Mouse (Mus musculus): ENCODE data around the gene Gtf2f2.
"Not testable (repeated sequence)": the region's sequence is repeated elsewhere in the genome, so short reads cannot be mapped to it uniquely, and the experiment has no call there.

The Gtf2f2 gene

GRCm38 (mm10) chr14:75911968-75912367 lies 98.7 kb downstream of the Gtf2f2 start:
- no peak for DNase-seq

GRCm38 (mm10) chr14:75906931-75907330 lies 103.7 kb downstream of the Gtf2f2 start:
- no peak for DNase-seq

- DNase-seq = no peak
Observed at GRCm38 (mm10) chr14:75904972-75905371, 105.7 kb downstream of the Gtf2f2 start.

GRCm38 (mm10) chr14:75903131-75903530 lies 107.5 kb downstream of the Gtf2f2 start:
- no peak for DNase-seq

- DNase-seq = no peak
Observed at GRCm38 (mm10) chr14:75902013-75902412, 108.7 kb downstream of the Gtf2f2 start.

- DNase-seq = no peak
Observed at GRCm38 (mm10) chr14:75900793-75901499, 109.7 kb downstream of the Gtf2f2 start.

GRCm38 (mm10) chr14:75899566-75899965 lies 111.1 kb downstream of the Gtf2f2 start:
- DNase-seq = peak; percentile 68 to 92

- DNase-seq = no peak
Observed at GRCm38 (mm10) chr14:75892118-75892517, 118.5 kb downstream of the Gtf2f2 start.

- DNase-seq = no peak
Observed at GRCm38 (mm10) chr14:75883873-75884272, 126.8 kb downstream of the Gtf2f2 start.

- DNase-seq = no peak
Observed at GRCm38 (mm10) chr14:75883330-75883729, 127.3 kb downstream of the Gtf2f2 start.

- peak; percentile 37 to 38 for DNase-seq
Observed at GRCm38 (mm10) chr14:75881856-75882255, 128.8 kb downstream of the Gtf2f2 start.

GRCm38 (mm10) chr14:75878980-75879379 lies 131.7 kb downstream of the Gtf2f2 start:
- no peak for DNase-seq

- DNase-seq = no peak
Observed at GRCm38 (mm10) chr14:75877297-75877696, 133.4 kb downstream of the Gtf2f2 start.

GRCm38 (mm10) chr14:75876320-75877043 lies 134.2 kb downstream of the Gtf2f2 start:
- peak; percentile 77 to 91 for DNase-seq

GRCm38 (mm10) chr14:75873612-75874011 lies 137.1 kb downstream of the Gtf2f2 start:
- DNase-seq = peak; percentile 58 to 81

GRCm38 (mm10) chr14:75871750-75872149 lies 138.9 kb downstream of the Gtf2f2 start:
- no peak for DNase-seq

- no peak for DNase-seq
Observed at GRCm38 (mm10) chr14:75871111-75871510, 139.6 kb downstream of the Gtf2f2 start.

- peak; percentile 58 to 66 for DNase-seq
Observed at GRCm38 (mm10) chr14:75870631-75871030, 140.0 kb downstream of the Gtf2f2 start.

GRCm38 (mm10) chr14:75869769-75870363 lies 140.8 kb downstream of the Gtf2f2 start:
- DNase-seq = peak; percentile 36 to 49

GRCm38 (mm10) chr14:75868028-75868427 lies 142.6 kb downstream of the Gtf2f2 start:
- not testable (repeated sequence) for DNase-seq

GRCm38 (mm10) chr14:75866706-75867333 lies 143.8 kb downstream of the Gtf2f2 start:
- no peak for DNase-seq

- DNase-seq = peak; percentile 90 to 93
Observed at GRCm38 (mm10) chr14:75863549-75864409, 146.9 kb downstream of the Gtf2f2 start.
